Mouse (Mus musculus) gastrocnemius, adult 2 months (tissue): ENCODE results near the gene Hist1h3g. TPM values are rescaled to one million over a fixed set of nuclear protein-coding genes. Genes with fewer than 3 reads are reported as not detected.
"Not testable (repeated sequence)": the region's sequence is repeated elsewhere in the genome, so short reads cannot be mapped to it uniquely, and the experiment has no call there.

Experiments
- DNase-seq: peaks from one replicate; pipeline ENCODE4 v3.0.0; 2022
- H3K27ac ChIP-seq: fragments of 200-600 bp; 2 replicates; pipeline ENCODE4 v1.8.1; 2022; ENCODE audit warnings: mild to moderate bottlenecking
- H3K4me3 ChIP-seq: fragments of 200-600 bp; 2 replicates; pipeline ENCODE4 v1.8.1; 2022; ENCODE audit warnings: mild to moderate bottlenecking, moderate library complexity
- CTCF ChIP-seq: fragments of 200-600 bp; IDR thresholded peaks from 2 replicates; pipeline ENCODE4 v1.8.1; 2022; ENCODE audit warnings: antibody characterized with exemption, mild to moderate bottlenecking, moderate library complexity
- intact Hi-C: fragments of 180-260 bp; cut with DNase I; formaldehyde crosslinking; loops from one replicate; pipeline ENCODE4 v1.15.1; 2025
- long read RNA-seq, 2 experiments: library from polyadenylated mRNA; stranded (forward); transcript quantifications; one replicate each; pipeline ENCODE4 v2.0.0; 2021
- total RNA-seq, 2 experiments: library from RNA; stranded (reverse); gene quantifications; 2 replicates each; pipeline ENCODE4 v1.2.3; 2021

Gene Hist1h3g
- total RNA-seq = not detected
- long read RNA-seq, experiment 1, partial matches to known transcripts = 0 of 1 reads
- long read RNA-seq, experiment 1, other reads (novel, unspliced or antisense) = 1 of 1 reads
- long read RNA-seq, experiment 2 = 0 reads

DNA sequence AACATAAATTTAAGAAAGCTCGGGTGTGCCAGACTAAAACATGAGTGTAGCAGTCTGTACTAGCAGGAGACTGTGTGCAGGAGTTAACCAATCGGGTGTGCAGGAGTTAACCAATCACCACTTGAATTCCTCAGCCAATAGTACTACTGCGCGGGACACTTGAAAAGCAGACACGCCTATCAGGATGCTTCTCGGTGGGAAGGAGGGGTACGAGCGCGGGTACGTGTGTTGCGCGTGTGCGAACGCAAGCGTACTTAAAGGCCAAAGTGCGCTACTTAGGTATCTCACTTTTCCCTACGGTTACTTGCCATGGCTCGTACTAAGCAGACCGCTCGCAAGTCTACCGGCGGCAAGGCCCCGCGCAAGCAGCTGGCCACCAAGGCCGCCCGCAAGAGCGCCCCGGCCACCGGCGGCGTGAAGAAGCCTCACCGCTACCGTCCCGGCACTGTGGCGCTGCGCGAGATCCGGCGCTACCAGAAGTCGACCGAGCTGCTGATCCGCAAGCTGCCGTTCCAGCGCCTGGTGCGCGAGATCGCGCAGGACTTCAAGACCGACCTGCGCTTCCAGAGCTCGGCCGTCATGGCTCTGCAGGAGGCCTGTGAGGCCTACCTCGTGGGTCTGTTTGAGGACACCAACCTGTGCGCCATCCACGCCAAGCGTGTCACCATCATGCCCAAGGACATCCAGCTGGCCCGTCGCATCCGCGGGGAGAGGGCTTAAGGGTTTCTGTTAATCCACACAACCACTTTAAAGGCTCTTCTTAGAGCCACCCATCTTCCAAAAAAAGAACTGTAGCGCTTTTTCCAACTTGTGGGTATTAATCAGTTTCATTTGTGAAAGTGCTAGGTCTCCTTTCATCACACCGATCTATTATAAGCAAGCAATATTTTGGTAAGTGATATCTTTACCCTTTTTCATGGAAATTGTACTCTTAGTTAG lies at the start of gene Hist1h3g:
Gene Hist1h3g, plus strand, starts transcription at position 286 of the 939 bp plus-strand sequence.
- intact Hi-C loops = not testable (repeated sequence)
- peak within 1 kb of the TSS; percentile 70 for H3K4me3 ChIP-seq
- peak within 1 kb of the TSS; percentile 28 for H3K27ac ChIP-seq
- DNase-seq = peak; percentile 83

DNA sequence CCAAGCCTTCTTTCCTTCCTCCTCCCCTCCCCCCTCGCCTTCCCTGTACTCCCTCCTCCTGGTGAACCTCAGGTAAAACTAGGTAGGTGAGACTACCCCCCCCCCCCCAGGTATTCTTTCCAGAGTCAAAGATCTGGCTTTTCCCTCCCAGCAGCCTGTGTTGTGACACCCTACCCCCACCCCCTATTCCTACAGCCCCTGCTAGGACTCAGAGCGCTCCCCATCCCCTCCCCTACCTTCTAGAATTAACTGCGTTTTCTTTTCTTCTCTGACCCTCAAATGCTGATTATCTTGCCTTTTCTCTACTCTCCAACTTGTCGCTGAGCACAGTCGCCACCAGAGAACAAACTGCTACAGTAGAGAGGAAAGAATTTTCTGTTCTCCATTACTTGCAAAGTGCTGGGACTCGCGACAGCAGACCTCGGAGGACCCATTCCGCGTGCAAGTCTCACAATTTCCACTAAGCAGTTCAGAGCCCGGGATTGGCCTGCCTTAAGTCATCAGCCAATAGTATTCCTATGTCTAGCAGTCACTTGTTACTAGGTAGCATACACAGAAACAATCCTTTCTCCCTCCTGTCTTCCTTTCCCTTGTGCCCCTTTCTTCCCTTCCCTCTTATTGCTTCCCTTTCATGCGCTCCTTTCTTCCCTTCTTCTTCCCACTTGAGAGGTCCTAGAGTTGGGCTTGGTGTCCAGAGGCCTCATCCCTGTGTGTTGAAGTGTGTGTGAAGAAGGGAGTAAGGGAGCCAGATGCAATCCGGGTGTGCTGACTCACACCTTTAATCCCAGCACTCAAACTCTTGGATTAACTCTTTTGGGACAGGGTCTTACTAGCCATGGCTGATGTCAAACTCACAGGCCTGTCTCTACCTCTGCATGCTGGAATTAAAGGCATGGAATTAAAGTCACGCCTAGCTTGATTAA lies 46.6 kb upstream of the Hist1h3g start, which contains the start of gene Btn2a2:
Gene Btn2a2, minus strand, starts transcription at position 458 of the 923 bp plus-strand sequence.
- no peak for TF ChIP-seq CTCF
- Histone ChIP-seq H3K27ac (no peak within 1 kb of the TSS), H3K4me3 (peak within 1 kb of the TSS; percentile 63)
- DNase-seq = peak; percentile 52
- intact Hi-C loops = no loop called here

DNA sequence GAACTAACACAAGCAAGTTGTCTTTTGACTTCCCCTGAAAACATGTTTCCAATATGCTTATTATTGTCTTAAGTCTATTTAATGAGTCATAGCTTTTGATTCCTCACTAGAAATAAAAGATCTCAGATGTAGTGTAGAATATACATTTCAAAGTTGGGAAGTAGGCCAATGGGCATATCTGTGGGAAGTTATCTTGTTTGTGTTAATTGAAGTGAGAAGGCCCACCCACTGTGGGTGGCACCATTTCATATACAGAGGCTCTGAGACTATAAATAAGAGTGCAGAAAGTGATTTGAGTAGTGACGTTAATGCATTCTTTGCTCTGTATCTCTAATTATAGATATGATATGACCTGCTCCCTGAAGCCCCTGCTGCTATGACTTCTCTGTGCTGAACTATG lies 44.4 kb upstream of the Hist1h3g start:
- intact Hi-C loops = no loop called here
- no peak for TF ChIP-seq CTCF
- DNase-seq = no peak
- no peak overlapping the region for H3K4me3 ChIP-seq
- no peak overlapping the region for H3K27ac ChIP-seq

DNA sequence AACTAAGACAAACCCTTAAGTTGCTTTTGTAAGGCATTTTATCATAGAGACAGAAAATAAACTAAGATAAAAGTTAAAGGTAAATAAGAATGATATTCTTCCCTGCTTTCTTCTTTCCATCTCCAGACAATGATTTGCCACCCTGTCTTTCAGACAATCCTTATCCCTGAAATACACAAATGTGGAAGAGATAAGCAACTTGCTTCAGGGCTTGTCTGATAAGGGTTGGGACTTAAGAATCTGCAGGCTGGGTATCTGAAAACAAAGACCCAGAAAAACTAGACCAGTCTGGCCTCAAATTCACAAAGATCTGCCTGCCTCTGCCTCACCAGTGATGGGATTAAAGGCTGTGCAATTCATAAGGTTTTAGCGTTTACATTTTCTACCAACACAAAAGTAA lies 44.0 kb upstream of the Hist1h3g start:
- no peak for DNase-seq
- intact Hi-C loops = no loop called here
- TF ChIP-seq CTCF = no peak

DNA sequence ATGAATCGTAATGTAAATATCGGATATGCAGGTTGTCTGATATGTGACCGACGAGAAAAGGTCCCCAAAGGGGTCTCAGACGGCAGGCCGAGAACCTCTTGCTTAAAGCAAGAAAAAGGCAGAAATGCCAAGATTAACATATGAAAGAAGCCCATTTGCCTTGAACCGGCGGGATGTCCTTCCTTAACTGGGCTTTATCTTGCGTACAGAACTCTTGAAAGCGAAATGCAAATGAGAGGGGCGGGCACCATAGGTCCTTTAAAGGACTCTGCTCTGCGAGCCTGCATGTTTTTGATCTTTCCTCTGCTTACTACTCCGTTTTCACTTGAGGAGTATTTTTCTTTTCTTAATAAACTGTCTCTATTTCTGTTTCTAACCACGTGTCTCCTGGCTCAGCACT lies 43.2 kb upstream of the Hist1h3g start:
- H3K4me3 ChIP-seq = peak overlapping the region; percentile 31
- TF ChIP-seq CTCF = no peak
- no peak overlapping the region for H3K27ac ChIP-seq
- no peak for DNase-seq
- intact Hi-C loops = no loop called here

More for the DNA sequence above, 44.0 kb upstream of the Hist1h3g start:
- Histone ChIP-seq H3K27ac (no peak overlapping the region), H3K4me3 (no peak overlapping the region)

DNA sequence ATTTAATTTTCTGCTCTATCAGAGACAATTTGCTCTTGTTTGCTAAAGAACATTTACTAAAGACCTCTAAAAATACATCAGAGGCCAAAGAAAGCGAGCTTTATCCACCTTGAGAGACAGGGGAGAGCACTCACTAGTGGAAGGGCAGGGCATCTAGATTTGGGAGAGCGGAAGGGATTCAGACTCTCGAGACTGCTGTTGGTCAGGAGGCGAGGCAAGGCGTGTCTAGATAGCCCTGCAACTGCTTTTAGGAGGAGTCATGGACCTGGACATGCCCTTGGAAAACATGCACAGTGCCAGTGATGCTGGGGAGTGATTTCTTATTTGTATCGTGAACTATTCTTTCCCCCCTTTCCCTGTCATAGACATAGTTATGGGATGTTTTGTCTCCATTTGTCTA lies 39.7 kb upstream of the Hist1h3g start:
- H3K27ac ChIP-seq = no peak overlapping the region

DNA sequence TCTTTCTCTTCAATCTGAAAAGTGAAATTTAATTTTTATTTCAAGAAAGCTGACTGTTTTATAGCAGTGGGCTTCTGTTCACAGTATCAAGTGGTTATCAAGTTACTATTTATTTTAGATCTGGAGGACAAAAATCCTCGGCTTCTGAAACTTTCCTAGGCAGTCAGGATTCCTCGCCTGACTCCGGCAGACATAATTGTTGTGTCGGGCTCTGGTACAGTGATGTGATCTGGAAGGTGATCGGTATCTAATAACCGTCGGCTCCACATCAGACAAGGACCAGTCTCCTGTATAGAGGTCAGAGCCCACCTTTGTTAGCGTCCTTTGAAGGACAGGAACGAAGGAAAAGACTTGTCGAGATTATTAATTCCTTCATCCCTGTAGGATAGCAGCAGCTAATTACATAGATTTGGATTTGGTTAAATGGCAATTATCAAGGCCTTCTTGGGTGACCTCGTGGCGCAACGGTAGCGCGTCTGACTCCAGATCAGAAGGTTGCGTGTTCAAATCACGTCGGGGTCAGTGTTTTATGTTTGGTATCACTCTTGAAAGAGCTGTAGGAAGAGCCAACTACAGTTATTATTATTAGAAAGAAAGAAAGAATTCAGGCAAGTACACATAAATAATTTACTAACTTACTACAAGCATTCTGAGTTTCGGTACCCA lies 37.4 kb upstream of the Hist1h3g start:
- no peak overlapping the region for H3K27ac ChIP-seq
- intact Hi-C loops = no loop called here
- peak overlapping the region; percentile 50 for H3K4me3 ChIP-seq
- TF ChIP-seq CTCF = no peak
- DNase-seq = no peak

More for the DNA sequence above, 39.7 kb upstream of the Hist1h3g start:
- intact Hi-C loops = no loop called here
- H3K4me3 ChIP-seq = no peak overlapping the region
- TF ChIP-seq CTCF = no peak
- DNase-seq = no peak

DNA sequence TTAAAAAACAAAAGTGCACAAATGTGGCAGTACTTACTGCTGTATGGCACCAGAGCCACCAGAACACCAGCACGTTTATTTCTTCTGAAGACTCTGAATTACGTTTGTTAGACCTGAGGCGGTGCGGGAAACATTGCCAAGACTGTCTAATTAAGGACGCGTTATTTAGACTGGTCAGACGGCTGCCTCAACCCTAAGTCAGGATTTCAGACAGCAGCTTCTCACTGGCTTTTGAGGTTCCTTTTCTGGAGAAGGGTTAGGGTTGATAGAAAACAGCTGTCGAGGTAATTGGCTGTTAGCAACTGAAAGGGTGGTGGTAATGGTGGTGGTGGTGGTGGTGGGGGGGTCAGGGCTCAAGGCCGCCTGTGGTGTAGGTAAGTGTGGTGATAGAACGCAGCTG lies 36.6 kb upstream of the Hist1h3g start:
- TF ChIP-seq CTCF = no peak
- intact Hi-C loops = no loop called here
- H3K4me3 ChIP-seq = peak overlapping the region; percentile 50
- DNase-seq = no peak
- no peak overlapping the region for H3K27ac ChIP-seq

DNA sequence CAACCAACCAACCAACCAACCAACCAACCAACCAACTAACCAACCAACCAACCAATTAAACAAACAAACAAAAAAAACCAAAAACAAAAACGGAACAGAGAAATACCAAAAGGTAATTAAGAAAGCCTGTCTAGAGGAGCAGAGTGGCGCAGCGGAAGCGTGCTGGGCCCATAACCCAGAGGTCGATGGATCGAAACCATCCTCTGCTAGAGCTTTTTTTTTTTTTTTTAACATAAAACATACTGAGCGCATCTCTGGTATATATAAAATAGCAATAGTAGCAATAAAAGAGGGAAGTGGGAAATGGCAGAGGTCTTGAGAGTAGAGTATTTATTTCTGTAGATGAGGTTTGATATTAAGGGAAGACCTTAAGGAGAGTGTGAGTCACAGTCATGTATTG lies 35.3 kb upstream of the Hist1h3g start:
- Histone ChIP-seq H3K4me3 (no peak overlapping the region), H3K27ac (no peak overlapping the region)
- no peak for DNase-seq
- intact Hi-C loops = no loop called here
- no peak for TF ChIP-seq CTCF

DNA sequence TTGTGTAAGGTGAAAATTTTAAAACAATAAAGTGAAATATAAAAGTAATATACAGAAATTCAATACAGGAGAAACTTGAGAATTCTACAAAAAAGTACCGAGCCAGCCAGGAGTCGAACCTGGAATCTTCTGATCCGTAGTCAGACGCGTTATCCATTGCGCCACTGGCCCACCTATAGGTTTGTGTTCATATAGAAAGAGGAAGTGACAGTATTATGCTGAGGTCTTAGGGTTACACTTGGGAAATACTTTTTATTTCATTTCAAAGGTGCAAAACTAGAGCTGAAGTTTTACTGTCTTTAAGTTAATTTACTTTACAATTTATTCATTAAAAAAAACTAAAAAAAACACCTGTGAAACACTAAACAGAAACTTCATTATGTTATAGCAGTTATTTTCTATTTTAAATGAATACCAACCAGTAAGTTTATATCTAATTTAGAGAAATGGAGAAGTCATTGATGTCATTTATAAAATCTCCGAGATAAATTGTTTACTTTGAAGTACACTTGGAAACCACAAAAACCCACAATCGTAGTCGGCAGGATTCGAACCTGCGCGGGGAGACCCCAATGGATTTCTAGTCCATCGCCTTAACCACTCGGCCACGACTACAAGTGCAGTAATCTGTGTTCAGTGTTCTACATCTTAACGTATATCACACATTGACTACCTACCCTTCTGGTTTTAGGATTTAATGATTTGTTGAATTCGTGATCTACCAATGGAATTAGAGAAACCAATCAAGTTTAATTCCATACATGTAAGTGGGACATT lies 34.6 kb upstream of the Hist1h3g start:
- H3K27ac ChIP-seq = no peak overlapping the region
- DNase-seq = peak; percentile 40
- intact Hi-C loops = no loop called here
- TF ChIP-seq CTCF = no peak
- no peak overlapping the region for H3K4me3 ChIP-seq

DNA sequence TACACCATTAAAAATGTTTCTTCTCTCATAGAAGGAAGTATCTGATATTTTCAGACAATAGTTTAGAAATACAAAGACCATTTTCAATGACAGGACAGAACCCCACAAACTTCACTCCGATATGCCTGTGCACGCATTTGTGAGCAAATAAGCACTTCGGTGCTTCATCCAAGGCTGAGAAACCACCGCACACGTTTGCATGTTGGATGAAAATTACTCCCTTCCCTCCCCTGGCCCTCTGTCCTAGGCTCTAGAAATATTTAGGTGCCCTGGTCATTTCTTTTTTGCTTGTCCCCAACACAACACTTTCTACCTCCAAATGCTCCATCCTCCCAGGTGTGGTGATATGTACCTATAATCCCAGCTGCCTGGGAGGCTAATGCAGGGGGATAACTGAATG lies 33.7 kb upstream of the Hist1h3g start:
- H3K4me3 ChIP-seq = no peak overlapping the region
- intact Hi-C loops = no loop called here
- no peak for TF ChIP-seq CTCF
- no peak for DNase-seq
- no peak overlapping the region for H3K27ac ChIP-seq
